Mouse (Mus musculus) liver, postnatal 0 days (tissue): ENCODE measurements around the gene Psmd6.

Experiments
- CTCF ChIP-seq: sonication (generic); IDR thresholded peaks from 2 replicates; pipeline ENCODE4 v1.5.1; 2016; ENCODE audit warnings: antibody characterized with exemption, low read depth
- EP300 ChIP-seq: IDR thresholded peaks from 2 replicates; pipeline ENCODE4 v1.6.1; 2016; ENCODE audit warnings: antibody characterized with exemption, low read depth, mild to moderate bottlenecking

- TF ChIP-seq CTCF (no peak), EP300 (no peak)
Observed at GRCm38 (mm10) chr14:14070541-14071315, 50.1 kb downstream of the Psmd6 start.
